Mouse (Mus musculus) MEL (cell line): ENCODE measurements around the gene Zfp287. TPM values are rescaled to one million over a fixed set of nuclear protein-coding genes. Genes with fewer than 3 reads are reported as not detected.

Experiments used
- DNase-seq: peaks from one replicate; pipeline ENCODE4 v3.0.0; 2011; ENCODE audit warnings: low read depth, low spot score
- H3K27ac ChIP-seq: 2 replicates; pipeline ENCODE4 v1.5.1; 2012; ENCODE audit warnings: low read depth, mild to moderate bottlenecking, control low read depth, low read length, moderate library complexity; ENCODE audit not compliant: control insufficient read depth
- H3K27me3 ChIP-seq, 2 experiments: fragments of 150-350 bp in 1 of 2; sonication (generic) in 1 of 2; 2 replicates each; pipeline ENCODE4 v1.6.1; 2012; ENCODE audit warnings: low read length in 2 of 2, mild to moderate bottlenecking in 2 of 2, improper control_type of control experiment in 1 of 2, moderate library complexity in 1 of 2; ENCODE audit not compliant: insufficient read depth in 2 of 2, control insufficient read depth in 1 of 2
- H3K36me3 ChIP-seq, 2 experiments: 2 replicates each; pipeline ENCODE4 v1.6.1; 2012 to 2014; ENCODE audit warnings: low read length in 2 of 2, improper control_type of control experiment in 1 of 2, inconsistent platforms in 1 of 2, mild to moderate bottlenecking in 1 of 2; ENCODE audit not compliant: insufficient read depth in 2 of 2, control insufficient read depth in 1 of 2
- H3K4me1 ChIP-seq, 2 experiments: fragments of 150-350 bp in 1 of 2; sonication (generic) in 1 of 2; 2 replicates each; pipeline ENCODE4 v1.6.1; 2012; ENCODE audit warnings: low read length in 2 of 2, improper control_type of control experiment in 1 of 2, mild to moderate bottlenecking in 1 of 2; ENCODE audit not compliant: insufficient read depth in 2 of 2, control insufficient read depth in 1 of 2
- H3K4me3 ChIP-seq, 2 experiments: fragments of 150-350 bp in 1 of 2; sonication (generic) in 1 of 2; 2 replicates each; pipeline ENCODE4 v1.5.1; 2012; ENCODE audit warnings: low read depth in 2 of 2, low read length in 2 of 2, mild to moderate bottlenecking in 2 of 2, moderate library complexity in 2 of 2, control low read depth in 1 of 2, improper control_type of control experiment in 1 of 2; ENCODE audit not compliant: control insufficient read depth in 1 of 2, insufficient read depth in 1 of 2
- H3K79me2 ChIP-seq: 2 replicates; pipeline ENCODE4 v1.6.1; 2012; ENCODE audit warnings: mild to moderate bottlenecking, low read length, moderate library complexity; ENCODE audit not compliant: control insufficient read depth, poor library complexity, insufficient read depth
- H3K9ac ChIP-seq: 2 replicates; pipeline ENCODE4 v1.6.1; 2012; ENCODE audit warnings: low read depth, mild to moderate bottlenecking, control low read depth, low read length, moderate library complexity; ENCODE audit not compliant: control insufficient read depth, poor library complexity, severe bottlenecking
- H3K9me3 ChIP-seq: fragments of 150-350 bp; sonication (generic); replicated peaks from 2 replicates; pipeline ENCODE4 v1.6.1; 2012; ENCODE audit warnings: mild to moderate bottlenecking, low read length, improper control_type of control experiment, moderate library complexity; ENCODE audit not compliant: insufficient read depth
- CHD1 ChIP-seq: IDR thresholded peaks from 2 replicates; pipeline ENCODE4 v1.6.1; 2012; ENCODE audit warnings: low read depth, mild to moderate bottlenecking, inconsistent platforms, low read length, improper control_type of control experiment
- CTCF ChIP-seq, 3 experiments: IDR thresholded peaks in 2 of 3; conservative IDR thresholded peaks in 1 of 3; 2 replicates each; pipeline ENCODE4 v1.5.1; 2011 to 2012; ENCODE audit warnings: low read length in 3 of 3, low read depth in 2 of 3, mild to moderate bottlenecking in 2 of 3, improper control_type of control experiment in 1 of 3, inconsistent platforms in 1 of 3, mixed read lengths in 1 of 3, moderate library complexity in 1 of 3; ENCODE audit not compliant: control insufficient read depth in 1 of 3, insufficient read depth in 1 of 3, poor library complexity in 1 of 3, severe bottlenecking in 1 of 3
- E2F4 ChIP-seq: IDR thresholded peaks from 2 replicates; pipeline ENCODE4 v1.6.1; 2011; ENCODE audit warnings: low read depth, low read length, improper control_type of control experiment, borderline replicate concordance
- ELF1 ChIP-seq: IDR thresholded peaks from 2 replicates; pipeline ENCODE4 v1.6.1; 2014; ENCODE audit warnings: low read depth, mild to moderate bottlenecking, inconsistent platforms, low read length, improper control_type of control experiment, moderate library complexity
- ETS1 ChIP-seq: IDR thresholded peaks from 2 replicates; pipeline ENCODE4 v1.6.1; 2012; ENCODE audit warnings: low read depth, mild to moderate bottlenecking, inconsistent platforms, low read length, improper control_type of control experiment, moderate library complexity
- MAFK ChIP-seq: IDR thresholded peaks from 2 replicates; pipeline ENCODE4 v1.6.1; 2011; ENCODE audit warnings: low read depth, mild to moderate bottlenecking, low read length, improper control_type of control experiment, borderline replicate concordance
- MAX ChIP-seq: IDR thresholded peaks from 2 replicates; pipeline ENCODE4 v1.6.1; 2011; ENCODE audit warnings: low read length, improper control_type of control experiment
- MAZ ChIP-seq: IDR thresholded peaks from 2 replicates; pipeline ENCODE4 v1.6.1; 2012; ENCODE audit warnings: low read depth, mild to moderate bottlenecking, inconsistent platforms, low read length, improper control_type of control experiment
- MXI1 ChIP-seq: IDR thresholded peaks from 2 replicates; pipeline ENCODE4 v1.6.1; 2011; ENCODE audit warnings: mild to moderate bottlenecking, low read depth, low read length, improper control_type of control experiment
- MYB ChIP-seq: IDR thresholded peaks from 2 replicates; pipeline ENCODE4 v1.6.1; 2011; ENCODE audit warnings: mild to moderate bottlenecking, low read depth, low read length, improper control_type of control experiment
- POLR2A ChIP-seq, 2 experiments: IDR thresholded peaks; 2 replicates each; pipeline ENCODE4 v1.6.1; 2011 to 2012; ENCODE audit warnings: low read length in 2 of 2, mild to moderate bottlenecking in 2 of 2, control low read depth in 1 of 2, improper control_type of control experiment in 1 of 2, low read depth in 1 of 2, moderate library complexity in 1 of 2; ENCODE audit not compliant: control insufficient read depth in 1 of 2, insufficient read depth in 1 of 2, poor library complexity in 1 of 2
- POLR2AphosphoS2 ChIP-seq: IDR thresholded peaks from 2 replicates; pipeline ENCODE4 v1.6.1; 2011; ENCODE audit warnings: low read length, improper control_type of control experiment
- POLR2AphosphoS5 ChIP-seq: IDR thresholded peaks from 2 replicates; pipeline ENCODE4 v1.6.1; 2012; ENCODE audit warnings: low read depth, borderline replicate concordance, mild to moderate bottlenecking, inconsistent platforms, low read length, moderate library complexity, mixed read lengths
- RCOR1 ChIP-seq: IDR thresholded peaks from 2 replicates; pipeline ENCODE4 v1.6.1; 2012; ENCODE audit warnings: low read depth, mild to moderate bottlenecking, inconsistent platforms, low read length, improper control_type of control experiment
- SMC3 ChIP-seq: IDR thresholded peaks from 2 replicates; pipeline ENCODE4 v1.6.1; 2011; ENCODE audit warnings: low read depth, low read length, improper control_type of control experiment
- TAL1 ChIP-seq: IDR thresholded peaks from 2 replicates; pipeline ENCODE4 v1.6.1; 2012; ENCODE audit warnings: mild to moderate bottlenecking, inconsistent platforms, low read length, moderate library complexity, mixed read lengths
- TBP ChIP-seq: IDR thresholded peaks from 2 replicates; pipeline ENCODE4 v1.8.0; 2011; ENCODE audit warnings: low read depth, low read length, improper control_type of control experiment
- TCF12 ChIP-seq: IDR thresholded peaks from 2 replicates; pipeline ENCODE4 v1.6.1; 2014; ENCODE audit warnings: low read depth, mild to moderate bottlenecking, inconsistent platforms, low read length, improper control_type of control experiment, moderate library complexity
- UBTF ChIP-seq: IDR thresholded peaks from 2 replicates; pipeline ENCODE4 v1.6.1; 2012; ENCODE audit warnings: low read depth, mild to moderate bottlenecking, inconsistent platforms, low read length, improper control_type of control experiment, moderate library complexity, borderline replicate concordance; ENCODE audit not compliant: insufficient read depth
- USF1 ChIP-seq: IDR thresholded peaks from 2 replicates; pipeline ENCODE4 v1.6.1; 2014; ENCODE audit warnings: low read depth, mild to moderate bottlenecking, inconsistent platforms, low read length, improper control_type of control experiment, moderate library complexity
- ZMIZ1 ChIP-seq: IDR thresholded peaks from 2 replicates; pipeline ENCODE4 v1.6.1; 2012; ENCODE audit warnings: low read depth, mild to moderate bottlenecking, inconsistent platforms, low read length, improper control_type of control experiment, moderate library complexity
- ZNF384 ChIP-seq: IDR thresholded peaks from 2 replicates; pipeline ENCODE4 v1.6.1; 2012; ENCODE audit warnings: low read depth, mild to moderate bottlenecking, inconsistent platforms, low read length, improper control_type of control experiment
- polyA plus RNA-seq, 2 experiments: library from polyadenylated mRNA; stranded (reverse) in 1 of 2; unstranded in 1 of 2; fragments of >175 nt in 1 of 2; fragments of >200 nt in 1 of 2; gene quantifications; 2 replicates each; pipeline versions ENCODE4 v1.2.1 to v1.2.4; 2012; ENCODE audit warnings: low replicate concordance in 2 of 2, low read depth in 1 of 2; ENCODE audit not compliant: insufficient read length in 2 of 2, insufficient read depth in 1 of 2, missing spikeins in 1 of 2
- total RNA-seq: library from RNA; depleted of rRNA; stranded (reverse); fragments of 300-350 nt; gene quantifications from 2 replicates; pipeline ENCODE4 v1.2.3, GENCODE M21; 2012

Zfp287 gene
- total and polyA plus RNA-seq, 3 experiments, result not detected

DNA sequence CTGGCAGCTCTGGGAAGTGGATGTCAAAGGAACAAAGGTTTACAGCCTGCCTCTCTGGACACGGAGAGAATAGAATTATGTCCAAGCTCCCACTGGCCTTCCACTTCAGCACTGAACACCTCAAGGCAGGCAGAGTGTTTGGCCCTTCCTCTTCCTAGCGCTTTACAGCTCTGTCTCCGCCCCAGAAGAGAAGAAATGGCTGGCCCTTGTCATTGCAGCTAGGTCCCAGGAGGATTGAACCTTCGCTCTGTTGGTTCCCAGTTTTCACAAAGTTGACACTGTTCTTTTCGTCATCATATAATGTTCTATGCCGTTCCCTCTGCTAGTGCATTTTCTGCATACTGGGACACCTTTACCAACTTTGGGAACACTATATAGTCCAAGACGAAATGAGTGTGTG, 23.5 kb downstream of the Zfp287 start:
- no peaks in the 10 kb centered on the region for H3K36me3 ChIP-seq
- peaks cover 4 to 14% of the 10 kb centered on the region in 2 experiments for H3K27me3 ChIP-seq
- H3K4me3 ChIP-seq, result no peak overlapping the region
- no peaks in the 10 kb centered on the region for H3K4me1 ChIP-seq
- no peaks in the 10 kb centered on the region for H3K79me2 ChIP-seq
- no peaks in the 10 kb centered on the region for H3K9me3 ChIP-seq
- H3K9ac ChIP-seq, result no peak overlapping the region
- TF ChIP-seq RCOR1 (no peak), ELF1 (no peak), POLR2AphosphoS2 (no peak), CTCF (IDR thresholded peaks at IDR 0.05 in 2 of 3, conservative IDR thresholded peaks at IDR 0.05 in 1 of 3; ENCODE audit: control insufficient read depth in 1 of 3, insufficient read depth in 1 of 3, low read depth in 2 of 3, low read length in 3 of 3, poor library complexity in 1 of 3, severe bottlenecking in 1 of 3) (no peak), MXI1 (no peak), POLR2A (IDR thresholded peaks at IDR 0.05; ENCODE audit: control insufficient read depth in 1 of 2, insufficient read depth in 1 of 2, low read depth in 1 of 2, low read length in 2 of 2, poor library complexity in 1 of 2) (no peak), MYB (no peak), TCF12 (no peak), CHD1 (no peak), MAZ (no peak), MAX (no peak), POLR2AphosphoS5 (no peak), UBTF (no peak), ETS1 (no peak)
- DNase-seq, result no peak
- no peak overlapping the region for H3K27ac ChIP-seq

GRCm38 (mm10) chr11:62706141-62706540, 25.6 kb downstream of the Zfp287 start:
- H3K36me3 ChIP-seq, result no peaks in the 10 kb centered on the region
- TF ChIP-seq ZNF384 (no peak), USF1 (no peak), TBP (no peak), E2F4 (no peak), ZMIZ1 (no peak), MAFK (no peak), SMC3 (no peak), POLR2AphosphoS2 (no peak), TAL1 (no peak)
- H3K27me3 ChIP-seq, result peaks cover 8 to 13% of the 10 kb centered on the region in 2 experiments
- H3K4me1 ChIP-seq, result no peaks in the 10 kb centered on the region
- no peak overlapping the region for H3K27ac ChIP-seq
- no peaks in the 10 kb centered on the region for H3K9me3 ChIP-seq
- H3K9ac ChIP-seq, result no peak overlapping the region
- no peak overlapping the region for H3K4me3 ChIP-seq
- DNase-seq, result no peak
- H3K79me2 ChIP-seq, result no peaks in the 10 kb centered on the region
